Mouse (Mus musculus) heart, adult 11 months (tissue): ENCODE data around the gene Acaca.

ENCODE experiments used
- DNase-seq: peaks from one replicate; pipeline ENCODE4 v3.0.0; 2022

Gene Acaca

DNA sequence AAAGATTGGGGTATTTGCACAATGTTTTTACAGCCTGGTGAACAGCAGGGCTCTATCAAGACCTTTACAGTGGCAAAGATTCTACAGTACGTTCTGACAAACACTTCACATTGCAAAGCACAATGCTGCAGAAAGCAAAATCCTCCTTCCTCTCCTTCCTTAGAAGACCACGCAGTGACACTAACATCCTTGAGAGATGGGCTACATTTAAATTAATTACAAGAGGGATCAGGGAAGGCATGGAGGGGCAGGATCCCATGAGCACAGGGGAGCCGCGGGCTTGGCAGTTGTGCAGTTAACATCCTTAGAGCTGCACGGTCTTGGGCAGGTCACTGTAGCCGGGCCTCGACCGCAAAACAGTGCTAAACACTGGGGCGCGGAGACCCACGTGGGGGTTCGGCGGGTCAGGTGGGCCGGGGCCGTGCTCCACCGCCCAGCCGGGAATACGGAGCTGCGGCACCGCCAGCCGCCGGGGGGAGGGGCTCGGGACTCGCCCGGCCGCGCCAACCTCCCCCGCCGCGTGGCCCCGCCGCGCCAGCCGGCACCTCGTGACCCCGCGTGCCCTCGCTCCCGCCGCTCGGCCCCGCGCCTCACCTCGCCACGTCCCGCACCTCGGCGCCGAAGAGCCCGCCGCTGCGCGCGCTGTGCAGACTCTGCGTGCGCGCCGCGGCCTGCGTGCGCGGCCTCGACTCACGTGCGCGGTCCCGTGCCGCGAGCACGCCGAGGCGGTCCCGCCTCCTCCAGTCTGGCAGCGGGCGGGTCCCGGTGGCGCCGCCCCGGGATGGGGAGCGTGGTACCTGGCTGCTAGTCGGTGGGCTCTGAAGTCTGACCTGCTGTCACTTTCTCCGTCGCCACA lies at the start of gene Acaca, which contains the start of gene Tada2a:
Gene Acaca, plus strand, starts transcription at position 730 of the 856 bp plus-strand sequence.
Gene Tada2a, minus strand, starts transcription at position 658 of the 856 bp plus-strand sequence.
- DNase-seq, result peak; percentile 97

DNA sequence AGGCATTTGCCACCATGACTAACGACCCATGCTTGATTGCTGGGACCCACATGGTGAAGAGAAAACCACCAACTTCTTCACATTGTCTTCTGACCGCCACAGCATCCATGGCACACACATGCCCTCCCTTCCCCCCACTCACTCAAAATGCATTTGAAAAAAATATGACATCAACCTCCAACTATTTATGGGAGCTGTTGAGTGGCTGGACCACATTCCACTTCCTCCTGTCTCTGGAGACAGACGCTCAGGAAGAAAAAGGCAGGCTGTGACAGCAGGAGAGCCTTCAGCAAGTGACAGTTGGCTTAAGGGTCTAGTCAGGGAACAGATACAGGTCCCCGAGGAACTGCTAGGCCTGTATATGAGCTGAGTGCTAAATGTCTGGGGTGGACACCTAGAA lies 49.6 kb upstream of the Acaca start:
- no peak for DNase-seq

DNA sequence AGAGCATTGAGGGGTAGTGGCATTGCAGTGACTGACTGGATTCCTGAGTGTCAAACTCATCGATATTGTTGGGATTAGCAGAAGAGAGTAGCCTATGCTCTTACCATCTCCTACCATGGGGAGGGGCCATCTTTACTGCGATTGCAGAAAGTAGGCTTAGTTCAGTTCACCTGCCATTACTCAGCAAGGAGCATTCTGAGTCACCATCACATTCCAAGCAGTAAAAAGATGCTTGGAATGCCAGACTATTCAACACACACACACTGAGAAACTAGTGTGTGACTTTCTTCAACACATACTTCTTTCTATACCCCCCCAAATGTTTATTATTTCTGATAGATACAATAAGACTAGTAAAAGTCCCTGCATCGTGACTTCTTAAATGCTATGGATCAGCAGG lies 49.1 kb upstream of the Acaca start:
- DNase-seq, result no peak

DNA sequence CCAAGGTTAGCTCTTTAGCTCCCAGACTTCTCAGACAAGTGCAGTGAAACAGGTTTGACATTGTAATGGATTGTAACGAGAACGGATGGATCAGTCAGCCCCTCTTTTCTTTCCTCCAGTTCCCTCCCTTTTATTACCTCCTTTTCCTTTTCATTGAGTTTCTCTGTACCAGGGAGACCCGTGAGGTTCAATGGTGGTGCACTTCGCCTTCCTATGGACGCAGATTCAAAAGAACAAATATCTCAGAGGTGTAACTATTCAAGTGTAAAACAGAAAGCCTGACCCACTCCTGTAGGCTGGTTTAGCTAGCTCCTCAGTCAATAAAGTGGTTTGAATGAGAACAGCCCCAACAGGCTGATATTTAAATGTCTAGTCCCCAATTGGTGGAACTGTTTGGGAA lies 47.6 kb upstream of the Acaca start:
- DNase-seq, result no peak

DNA sequence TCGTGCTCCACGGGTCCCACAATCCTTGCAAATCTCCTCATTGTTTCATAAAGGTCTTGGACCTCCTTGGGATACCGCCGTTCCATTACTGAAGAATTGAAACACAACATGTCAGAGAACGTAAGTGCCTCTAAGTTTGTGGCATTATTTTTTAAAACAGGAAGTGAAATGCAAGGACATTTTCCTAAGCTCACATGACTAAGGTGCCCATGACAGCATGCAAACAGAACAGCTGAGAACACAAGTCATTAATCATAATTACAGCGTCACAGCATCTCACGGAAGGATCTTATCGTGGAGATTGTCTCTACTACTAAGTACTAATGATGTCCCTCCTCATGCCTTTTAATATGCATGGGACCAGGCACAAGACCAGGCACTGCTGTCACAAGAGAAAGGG lies 38.9 kb upstream of the Acaca start:
- no peak for DNase-seq

DNA sequence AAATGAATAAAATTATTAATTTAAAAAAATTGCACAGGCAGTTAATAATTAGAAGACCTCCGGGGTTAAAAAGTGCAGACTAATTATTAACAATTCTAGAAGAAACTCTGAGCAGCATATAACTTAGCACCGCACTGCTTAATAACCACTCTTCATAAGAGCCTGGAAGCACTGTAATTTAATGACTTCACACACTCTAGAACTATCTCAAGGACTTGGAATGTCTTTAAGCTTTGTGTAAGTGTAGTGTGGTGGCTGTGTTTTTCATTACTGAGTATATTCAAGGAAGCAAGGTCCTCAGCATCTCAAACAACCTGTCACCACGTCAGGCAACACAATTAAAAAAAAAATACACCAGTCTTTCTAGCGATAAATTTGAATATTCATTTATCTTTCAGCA lies 34.4 kb upstream of the Acaca start:
- no peak for DNase-seq

DNA sequence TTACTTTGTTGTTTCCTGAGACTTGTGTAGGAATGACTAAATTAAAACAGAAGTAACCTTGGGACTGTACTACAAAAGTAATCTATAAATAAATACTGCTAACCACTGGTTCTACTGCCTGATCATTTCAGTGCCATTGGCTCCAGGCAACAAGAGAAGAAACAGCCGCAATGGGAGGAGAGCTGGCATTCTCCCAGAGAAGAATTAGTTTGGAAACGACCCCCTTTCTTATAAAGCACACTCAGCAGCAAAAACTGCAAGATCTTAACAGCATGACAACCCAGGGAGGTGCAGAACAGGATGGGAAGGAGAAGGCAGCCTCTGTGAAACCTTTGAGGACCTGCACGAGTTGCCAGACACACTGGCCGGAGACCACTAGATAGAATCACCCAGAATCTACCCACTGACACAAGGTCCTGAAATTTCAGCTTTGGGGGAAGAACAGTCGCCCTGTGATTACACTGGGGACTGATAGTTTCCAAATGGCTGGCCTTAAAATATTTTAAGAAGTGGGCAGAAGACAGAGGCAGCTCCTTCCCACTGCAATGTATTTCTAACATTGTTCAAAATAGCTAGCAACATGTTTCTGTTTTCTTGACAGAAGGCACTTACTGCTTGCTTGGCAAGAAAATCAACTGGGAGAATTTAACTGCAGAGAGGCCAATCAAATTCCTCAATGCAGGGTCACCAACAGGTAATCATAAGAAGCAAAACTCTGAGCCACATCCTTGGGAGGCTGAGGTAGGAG lies 32.0 kb upstream of the Acaca start:
- DNase-seq, result no peak

DNA sequence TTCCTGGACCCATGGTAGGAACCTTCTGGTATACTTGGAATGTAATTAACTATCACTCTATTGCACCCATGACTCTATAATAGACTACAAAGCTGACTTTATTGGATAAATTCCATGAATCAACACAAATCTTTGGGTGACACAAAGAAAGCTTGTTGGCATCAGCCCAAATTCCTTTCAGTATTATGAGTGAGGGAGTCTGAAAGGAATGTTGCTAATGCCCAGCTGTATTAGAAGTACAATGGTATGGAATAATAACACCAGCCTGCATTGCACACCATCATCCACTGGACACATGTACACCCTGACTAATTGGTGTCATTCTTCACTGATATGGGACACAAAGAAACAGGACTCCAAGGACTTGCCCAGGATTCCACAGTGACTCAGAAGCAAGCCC lies 28.3 kb upstream of the Acaca start:
- no peak for DNase-seq

DNA sequence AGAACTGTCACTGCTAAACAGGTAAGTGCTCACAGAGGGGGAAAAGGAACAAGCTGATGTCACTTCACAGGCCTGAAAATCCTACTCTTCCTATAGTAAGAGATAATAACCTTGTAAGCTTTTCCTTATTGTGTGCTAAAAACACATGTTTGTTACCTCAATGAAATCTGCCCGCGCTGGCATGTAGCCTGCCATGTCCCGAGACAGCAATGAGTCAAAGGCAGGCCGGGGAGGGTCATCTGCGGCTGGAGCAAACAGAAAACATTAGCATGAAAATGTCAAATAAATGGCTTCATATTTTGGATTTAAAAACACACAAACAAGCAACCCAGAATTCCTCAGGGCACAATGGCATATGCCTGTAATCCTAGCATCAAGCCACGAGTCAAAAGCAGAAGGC lies 25.4 kb upstream of the Acaca start:
- DNase-seq, result no peak

DNA sequence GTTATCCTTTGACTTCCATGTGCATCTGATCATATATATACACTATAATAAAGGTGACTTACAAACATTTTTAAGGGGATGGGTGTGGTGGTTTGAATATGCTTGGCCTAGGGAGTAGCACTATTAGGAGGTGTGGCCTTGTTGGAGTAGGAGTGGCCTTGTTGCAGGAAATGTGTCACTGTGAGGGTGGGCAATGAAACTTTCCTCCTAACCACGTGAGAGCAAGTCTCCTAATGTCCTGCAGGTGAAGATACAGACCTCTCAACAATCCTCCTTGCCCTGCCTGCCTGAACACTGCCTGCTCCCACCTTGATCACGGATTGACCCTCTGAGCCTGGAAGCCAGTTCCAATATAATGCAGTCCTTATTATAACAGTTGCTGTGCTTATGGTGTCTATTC lies 22.3 kb upstream of the Acaca start:
- DNase-seq, result peak; percentile 64

DNA sequence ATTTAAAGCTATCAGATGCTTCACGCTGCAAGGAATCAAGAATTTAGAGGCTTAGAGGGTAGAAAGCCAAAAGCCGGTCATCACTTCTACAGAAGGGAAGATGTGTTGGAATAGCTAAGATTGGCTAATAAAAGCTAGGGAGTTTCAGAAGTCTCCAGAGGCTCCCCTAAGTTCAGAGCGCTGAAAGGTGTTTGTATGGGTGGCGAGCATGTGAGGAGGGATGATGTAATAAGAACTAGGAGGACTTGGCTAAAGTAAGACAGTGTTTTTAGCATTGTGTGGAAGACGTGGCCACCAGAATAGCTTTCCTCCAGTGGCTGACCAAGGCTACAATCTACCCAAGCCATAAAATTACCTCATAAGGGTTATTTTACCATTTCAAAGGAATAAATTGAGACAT lies 15.8 kb upstream of the Acaca start:
- DNase-seq, result peak; percentile 87

DNA sequence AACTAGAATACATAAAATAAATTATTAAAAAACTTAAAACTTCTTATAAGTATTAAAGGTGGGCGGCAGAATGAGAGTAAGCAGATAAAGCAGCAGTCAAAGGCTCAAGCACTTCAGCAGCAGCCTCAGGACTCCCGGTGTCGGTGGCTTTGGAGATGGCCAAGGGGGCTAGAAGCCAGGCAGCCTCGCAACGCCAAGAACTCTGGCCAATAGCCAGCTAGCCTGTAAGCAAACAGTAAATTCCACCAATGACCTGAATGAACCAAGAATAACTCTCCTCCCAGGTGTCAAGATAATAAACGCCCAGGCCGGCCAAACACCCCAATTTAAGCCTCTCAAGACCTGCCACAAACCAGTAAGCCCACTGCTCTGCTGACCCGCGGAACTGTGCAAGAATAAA lies 13.8 kb upstream of the Acaca start:
- peak; percentile 95 for DNase-seq

DNA sequence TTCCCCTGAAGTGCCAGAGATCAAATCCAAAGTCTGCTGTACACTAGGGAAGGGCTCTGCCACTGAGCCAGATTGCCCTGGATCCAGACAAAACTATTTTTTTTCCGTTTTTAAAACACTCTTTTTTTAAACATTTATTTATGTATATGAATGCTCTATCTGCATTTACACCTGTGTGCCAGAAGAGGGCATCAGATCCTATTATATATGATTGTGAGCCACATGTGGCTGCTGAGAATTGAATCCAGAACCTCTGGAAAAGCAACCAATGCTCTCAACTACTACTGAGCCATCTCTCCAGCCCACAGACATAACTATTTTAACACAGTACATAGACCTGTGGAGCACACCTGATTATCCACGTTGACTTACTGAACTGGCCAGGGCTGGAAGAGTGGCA lies 13.3 kb upstream of the Acaca start:
- peak; percentile 37 for DNase-seq

DNA sequence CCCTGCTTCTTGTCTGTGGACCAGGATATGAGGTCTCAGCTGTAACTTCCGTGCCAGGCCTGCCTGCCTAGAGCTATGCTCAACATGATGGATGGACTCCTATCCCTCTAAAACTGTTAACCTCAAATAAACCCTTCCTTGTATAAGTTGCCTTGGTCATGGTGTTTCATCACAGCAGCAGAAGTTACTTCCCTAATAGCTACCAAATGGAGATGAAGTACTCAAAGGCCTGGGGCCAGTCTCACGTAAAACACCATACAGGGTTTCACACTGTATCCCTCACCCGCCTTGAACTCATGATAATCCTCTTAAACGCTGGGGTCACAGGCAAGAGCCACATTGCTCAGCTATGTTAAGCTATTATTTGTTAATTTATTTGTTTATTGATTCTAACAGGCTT lies 12.0 kb upstream of the Acaca start:
- DNase-seq, result peak; percentile 70

DNA sequence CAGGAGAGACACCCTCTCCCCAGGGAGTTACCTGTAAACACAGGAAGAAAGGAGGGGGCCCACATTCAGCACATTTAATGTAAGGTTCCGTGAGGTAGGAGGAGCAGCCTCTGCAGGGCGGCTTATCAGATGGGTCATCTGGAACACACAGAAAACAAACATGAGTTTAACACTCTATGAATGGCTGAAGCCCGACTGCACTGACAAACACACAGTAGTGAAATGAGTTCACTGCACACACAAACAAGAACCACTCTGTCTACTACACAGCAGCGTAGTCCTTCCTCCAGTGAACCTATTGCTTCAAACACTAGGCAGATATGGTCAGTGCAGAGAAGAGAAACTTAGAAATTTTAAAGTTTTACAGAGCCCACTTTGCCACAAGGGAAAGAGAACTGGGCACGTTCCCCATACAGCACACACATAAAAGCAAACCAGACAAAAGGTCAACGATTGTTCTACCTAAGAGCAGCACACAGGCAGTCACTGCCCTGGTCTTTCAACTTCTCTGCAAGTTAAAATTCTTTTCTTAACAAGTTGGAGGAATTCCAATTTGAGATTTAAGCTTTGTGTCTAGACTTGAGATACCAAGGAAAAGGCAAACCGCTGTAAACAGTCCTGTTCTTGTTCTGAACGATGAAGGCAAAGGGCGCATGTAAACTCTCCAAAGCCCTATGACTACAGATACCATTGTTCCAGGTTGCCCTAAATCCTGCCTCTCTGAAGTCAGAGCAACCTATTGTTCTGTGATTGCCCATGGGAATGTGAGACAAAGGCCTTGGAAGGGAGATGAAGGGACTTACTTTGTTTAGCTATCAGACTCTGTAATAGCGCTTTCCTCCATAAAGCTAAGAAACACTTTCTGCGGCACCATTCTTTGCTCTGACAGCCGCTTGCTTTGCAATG lies 8.2 kb upstream of the Acaca start:
- DNase-seq, result no peak

DNA sequence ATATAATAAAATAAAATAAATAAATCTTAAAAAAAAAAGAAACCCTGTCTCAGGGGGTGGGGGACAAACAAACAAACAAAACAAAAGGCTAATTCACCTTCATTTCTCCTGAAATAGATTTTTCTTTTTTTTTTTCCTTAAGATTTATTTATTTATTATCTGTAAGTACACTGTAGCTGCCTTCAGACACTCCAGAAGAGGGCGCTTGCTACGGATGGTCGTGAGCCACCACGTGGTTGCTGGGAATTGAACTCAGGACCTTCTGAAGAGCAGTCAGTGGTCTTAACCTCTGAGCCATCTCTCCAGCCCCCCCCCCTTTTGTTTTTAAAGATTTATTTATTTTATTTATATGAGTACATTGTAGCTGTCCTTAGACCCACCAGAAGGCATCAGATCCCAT lies 1.5 kb upstream of the Acaca start:
- no peak for DNase-seq

DNA sequence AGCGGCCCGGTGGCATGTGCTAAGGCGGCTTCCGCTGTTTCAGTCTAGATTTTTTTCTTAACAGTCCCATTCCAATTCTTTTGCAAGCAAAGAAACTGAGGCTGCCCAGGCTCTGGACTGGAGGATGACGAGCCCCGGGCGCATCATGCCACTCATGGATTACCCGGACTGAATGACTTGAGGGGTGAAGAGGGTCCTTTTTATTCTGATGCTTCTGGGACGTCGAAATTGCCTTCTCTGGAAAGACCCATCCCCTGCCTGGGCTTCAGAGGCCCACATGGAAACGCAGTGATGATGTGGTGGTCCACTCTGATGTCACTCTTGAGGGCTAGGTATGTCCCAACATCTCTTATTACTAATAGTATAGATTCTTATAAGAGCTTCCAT lies 320 bp downstream of the Acaca start:
- DNase-seq, result peak; percentile 87

DNA sequence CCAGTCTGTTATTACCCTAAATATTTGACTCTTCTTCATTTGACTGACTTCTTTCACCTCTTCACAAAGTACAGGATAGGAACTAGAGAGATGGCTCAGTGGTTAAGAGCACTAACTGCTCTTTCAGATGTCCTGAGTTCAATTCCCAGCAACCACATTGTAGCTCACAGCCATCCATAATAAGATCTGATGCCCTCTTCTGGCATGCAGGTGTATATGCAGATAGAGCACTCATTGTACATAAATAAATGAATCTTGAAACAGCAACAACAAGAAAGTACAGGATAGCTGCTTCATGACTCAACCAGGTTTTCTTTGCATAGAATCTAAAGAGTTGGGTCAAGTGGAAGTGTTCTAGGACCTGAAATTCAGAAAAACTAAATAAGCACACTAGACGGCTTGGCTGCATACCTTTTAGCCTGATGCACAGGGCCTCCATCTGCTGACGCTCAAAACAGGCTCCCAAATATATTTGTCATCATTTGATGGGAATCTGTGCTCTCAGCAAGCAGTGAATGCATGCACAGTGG lies 4.9 kb downstream of the Acaca start:
- no peak for DNase-seq

DNA sequence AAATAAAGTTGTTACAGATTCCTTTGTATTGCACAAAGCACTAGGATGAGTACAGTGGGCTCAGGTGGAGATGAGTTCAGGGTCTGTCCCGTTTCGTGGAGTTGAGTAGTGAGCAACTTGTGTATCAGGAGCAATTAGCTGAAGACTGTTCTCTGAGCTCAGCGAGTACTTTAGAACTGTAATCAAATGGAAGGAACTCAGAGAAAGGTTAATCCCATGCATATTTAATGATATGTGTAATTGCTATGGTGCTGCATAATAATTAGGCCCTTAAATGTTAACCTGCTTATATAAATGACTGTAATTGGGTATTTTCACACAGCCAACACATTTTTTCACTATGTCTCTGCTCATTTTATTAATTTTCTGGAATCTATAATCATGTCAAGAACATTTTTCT lies 7.0 kb downstream of the Acaca start:
- no peak for DNase-seq

DNA sequence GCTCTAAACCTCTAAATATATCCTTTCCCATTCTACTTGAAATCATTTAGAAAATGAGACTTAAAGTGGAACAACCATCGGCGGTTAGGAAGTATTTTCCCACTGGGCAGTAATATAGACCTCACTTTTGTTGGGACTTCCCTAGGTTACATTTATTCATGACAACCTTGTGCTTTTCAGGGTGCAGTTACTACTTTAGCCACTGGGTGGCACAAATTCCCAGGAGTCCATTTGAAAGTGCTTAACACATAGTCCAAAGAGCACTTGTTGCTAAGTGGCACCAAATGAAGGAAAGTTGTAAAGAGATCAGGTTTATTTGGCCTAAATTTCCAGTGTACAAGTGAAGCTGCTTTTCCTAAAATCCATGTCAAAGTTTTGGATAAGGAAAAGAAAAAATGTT lies 12.3 kb downstream of the Acaca start:
- DNase-seq, result no peak

DNA sequence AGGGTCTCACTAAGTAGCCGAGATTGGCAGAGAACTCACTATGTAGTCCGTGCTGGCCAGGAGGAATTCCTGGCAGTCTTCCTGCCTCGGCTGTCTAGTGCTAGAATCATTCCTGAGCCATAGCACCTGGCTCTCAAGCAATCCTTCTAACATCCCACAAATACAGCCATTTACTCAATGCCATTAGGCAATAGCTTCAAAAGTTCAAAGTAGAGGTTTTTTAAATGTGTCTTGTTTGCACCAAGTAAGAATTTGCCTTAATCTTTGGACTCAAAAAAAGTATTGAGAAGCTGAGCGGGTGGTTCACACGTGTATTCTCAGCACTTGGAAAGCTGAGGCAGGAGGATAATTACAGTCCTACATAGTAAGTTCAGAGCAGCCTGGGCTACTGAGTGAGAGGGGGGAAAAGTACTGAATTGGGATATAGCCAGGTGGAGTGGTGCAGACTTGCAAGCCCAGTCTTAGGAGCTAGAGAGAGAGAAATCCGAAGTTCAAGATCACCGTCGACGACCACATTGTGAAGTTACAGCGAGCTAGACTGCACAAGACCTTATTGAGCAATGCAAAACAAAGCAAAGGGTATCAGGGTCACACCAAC lies 15.8 kb downstream of the Acaca start:
- no peak for DNase-seq

DNA sequence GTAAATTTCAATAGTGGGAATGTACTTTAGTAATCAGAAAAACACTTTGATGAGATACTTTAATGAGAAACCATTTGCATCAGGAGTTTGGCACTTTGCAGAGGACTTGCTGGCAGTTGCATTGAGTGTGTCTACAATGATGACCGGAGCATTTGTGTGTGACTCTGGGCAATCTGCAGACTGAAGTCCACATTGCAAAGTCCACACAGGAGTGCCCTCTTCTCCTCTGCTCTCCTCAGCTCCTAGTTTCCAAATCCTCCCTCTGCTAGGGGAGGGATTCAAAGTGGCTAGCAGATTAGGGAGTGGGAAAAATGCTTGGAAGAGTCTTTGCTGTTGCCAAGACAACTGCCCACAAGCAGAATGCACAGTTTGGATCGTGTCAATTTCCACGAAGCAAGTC lies 16.6 kb downstream of the Acaca start:
- DNase-seq, result no peak

DNA sequence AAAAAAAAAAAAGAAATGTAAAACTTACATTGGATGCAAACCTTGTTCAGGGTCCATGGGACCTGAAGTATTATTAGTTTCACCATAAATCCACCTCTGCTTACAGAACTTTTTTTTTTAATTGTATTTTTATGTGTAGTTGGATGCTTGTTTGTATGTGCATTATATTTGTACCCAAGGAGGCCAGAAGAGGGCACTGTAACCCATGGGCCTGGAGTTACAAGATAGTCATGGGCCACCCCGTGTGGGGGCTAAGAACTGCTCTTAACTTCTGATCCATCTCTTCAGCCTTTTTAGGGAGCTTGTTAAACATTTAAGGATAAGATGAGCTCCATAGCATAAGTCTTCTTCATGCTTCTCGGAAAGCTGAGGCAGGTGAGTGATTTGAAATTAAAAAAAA lies 21.4 kb downstream of the Acaca start:
- DNase-seq, result no peak
